Mouse (Mus musculus) adipocyte (in vitro differentiated cells): ENCODE measurements around the gene Ak7.

Experiments used
- DNase-seq: peaks from one replicate; pipeline ENCODE4 v3.0.0-alpha.2; 2016; ENCODE audit warnings: low spot score

Gene Ak7

DNA sequence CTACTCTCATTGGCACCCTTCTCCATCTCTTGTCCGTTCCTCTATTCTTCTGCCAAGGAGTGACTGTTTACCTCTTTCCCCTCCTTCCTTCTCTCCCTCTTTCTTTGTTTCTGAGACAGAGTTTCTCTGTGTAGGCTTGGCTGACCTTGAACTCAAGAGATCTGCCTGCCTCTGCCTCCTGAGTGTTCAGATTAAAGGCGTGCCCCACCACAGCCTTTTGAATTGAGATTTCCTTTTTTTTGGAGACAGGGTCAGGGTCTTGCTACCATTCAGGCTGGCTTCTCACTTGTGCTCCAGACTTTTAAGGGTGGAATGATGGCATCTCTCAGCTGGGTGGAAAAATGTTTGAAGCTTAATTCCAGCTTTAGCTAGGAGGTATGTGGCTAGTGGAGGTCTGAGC, 81.8 kb downstream of the Ak7 start:
- DNase-seq: no peak

DNA sequence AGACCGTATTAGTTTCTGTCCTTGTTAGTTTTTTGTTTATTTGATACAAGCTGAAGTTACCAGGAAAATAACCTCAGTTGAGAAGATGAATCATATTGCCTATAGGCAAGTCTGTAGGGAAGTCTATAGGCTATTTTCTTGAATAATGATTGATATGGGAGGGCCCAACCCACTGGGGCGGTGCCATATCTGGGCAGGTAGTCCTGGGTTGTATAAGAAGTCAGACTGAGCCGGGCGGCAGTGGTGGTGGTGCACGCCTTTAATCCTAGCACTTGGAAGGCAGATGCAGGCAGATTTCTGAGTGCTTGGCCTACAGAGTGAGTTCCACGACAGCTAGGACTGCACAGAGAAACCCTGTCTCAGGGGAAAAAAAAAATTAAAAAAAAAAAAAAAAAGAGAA, 84.1 kb downstream of the Ak7 start:
- DNase-seq: no peak

DNA sequence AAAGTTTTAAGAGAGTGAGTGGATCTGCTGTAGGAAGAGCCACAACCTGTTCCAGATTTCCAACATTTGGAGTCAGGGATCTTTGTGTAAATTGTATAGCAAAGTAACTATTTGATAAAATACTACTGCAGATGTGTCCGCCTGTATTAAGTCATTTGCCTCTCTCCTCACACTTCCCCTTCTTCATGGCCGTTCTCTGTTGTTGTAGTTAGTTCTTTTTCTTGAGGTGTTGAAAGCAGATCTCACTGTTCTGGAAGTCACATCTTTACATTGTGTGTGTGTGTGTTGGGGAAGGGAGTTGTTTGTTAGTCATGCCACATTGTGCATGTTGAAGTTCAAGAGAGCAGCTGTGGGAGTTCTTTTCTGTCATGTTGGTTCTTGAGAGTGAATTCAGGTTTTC, 89.1 kb downstream of the Ak7 start:
- DNase-seq: no peak

DNA sequence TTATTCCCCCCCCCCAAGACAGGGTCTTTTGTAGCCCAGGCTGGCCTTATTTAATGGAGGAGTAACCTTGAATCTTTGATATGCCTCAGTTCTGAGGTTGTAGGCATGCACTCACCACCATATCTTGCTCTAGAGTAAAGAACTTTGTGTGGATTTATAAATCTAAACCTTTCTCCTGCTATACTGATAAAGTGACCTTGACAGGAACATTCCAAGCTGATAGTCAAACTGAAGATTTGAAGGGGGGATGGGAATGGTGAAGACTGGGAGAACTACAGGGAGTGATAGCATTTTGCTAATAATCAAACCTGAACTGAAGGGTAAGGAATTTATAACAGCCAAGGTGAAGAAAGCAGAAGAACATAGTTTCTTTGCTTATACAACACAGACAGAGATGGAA, 92.2 kb downstream of the Ak7 start:
- DNase-seq: no peak

DNA sequence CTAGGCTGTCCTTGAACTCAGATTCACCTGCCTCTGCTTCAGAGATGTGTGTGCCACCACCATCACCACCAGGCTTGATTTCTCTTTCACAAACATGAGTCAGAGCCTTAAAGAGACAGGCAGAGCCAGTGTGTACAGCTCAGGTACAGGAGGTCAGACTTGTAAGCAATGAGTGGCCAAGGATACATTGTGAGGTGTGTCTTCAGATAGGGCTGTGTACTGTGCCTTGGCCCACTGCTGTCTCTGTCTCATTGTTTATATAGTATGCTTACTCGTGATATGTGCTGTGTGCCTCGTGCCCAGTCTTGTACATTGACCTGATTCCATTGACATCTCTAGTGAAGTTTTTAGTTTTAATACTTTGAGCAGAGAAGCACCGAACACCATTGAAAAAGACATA, 100.0 kb downstream of the Ak7 start:
- no peak for DNase-seq

DNA sequence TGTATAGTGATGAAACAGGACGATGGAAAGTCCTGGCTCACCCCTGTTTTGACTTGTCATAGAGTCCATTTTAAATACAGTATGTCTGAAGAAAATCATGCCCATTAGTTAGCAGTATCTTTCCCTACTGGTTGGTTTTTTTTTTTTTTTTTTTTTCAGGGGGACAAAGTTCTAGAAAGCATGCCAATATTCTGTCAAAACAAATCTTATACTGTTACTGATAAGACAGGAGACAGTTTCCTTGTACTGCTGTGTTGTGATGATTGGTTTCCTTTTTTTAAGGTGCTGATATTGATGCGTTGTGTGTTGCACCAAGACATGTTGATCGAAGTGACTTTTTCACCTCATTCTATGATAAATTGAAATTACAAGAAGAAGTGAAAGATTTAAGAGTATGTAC, 100.4 kb downstream of the Ak7 start:
- DNase-seq: no peak

DNA sequence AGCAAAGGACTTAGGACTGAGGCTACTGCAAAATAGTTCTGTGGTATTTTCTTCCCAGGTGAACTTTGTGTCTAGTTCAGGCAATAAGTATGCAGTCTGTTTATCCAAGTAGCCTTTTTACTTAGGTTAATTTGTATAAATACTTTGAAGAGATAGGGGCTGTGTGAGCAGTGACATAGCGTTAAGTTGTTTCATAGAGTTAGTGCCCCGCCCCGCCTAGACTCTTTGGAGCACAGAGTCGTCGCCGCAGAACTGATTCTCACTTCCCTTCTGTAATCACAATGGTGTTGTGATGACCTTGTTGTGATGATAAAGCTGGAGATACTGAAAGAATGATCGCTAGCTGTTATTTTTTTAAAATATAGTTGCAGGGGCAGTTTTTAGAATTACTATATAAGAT, 101.6 kb downstream of the Ak7 start:
- DNase-seq: no peak

DNA sequence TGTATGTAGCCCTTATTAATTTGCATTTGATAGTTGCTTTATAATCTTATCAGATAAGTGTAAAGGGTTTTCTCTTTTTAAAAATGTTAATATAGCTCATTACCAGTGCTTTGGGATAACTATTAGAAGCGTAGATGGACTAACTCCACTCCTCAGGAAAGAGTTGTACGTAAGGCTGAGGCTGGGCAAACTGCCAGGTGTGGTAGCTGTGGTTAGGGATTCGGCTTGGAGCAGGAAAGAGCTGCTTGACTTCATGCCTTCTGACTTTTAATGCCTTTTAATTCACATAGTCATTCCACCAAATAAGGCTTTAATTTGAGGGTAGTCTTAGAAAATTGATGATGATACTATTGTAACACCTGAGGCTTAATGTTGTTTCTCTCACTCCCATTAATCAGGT, 103.2 kb downstream of the Ak7 start:
- no peak for DNase-seq

DNA sequence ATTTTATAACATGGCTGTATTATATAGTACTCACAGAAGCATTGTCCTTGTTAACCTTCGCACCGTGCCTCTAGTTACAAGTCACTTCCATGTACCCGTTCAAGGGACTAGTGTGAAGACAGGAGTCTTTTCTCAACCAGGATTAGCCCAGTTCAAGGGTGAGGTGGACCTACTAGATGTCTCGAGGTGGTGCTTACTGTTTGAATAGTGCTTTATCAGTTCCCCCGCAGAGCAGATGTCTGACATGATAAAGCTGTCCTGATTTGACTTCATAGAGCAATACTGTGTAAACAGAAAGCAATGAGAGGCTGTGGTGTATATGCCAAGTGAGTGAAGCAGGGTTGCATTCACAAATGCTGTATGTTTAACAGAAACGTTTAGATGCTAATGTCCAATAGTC, 104.8 kb downstream of the Ak7 start:
- DNase-seq: no peak

DNA sequence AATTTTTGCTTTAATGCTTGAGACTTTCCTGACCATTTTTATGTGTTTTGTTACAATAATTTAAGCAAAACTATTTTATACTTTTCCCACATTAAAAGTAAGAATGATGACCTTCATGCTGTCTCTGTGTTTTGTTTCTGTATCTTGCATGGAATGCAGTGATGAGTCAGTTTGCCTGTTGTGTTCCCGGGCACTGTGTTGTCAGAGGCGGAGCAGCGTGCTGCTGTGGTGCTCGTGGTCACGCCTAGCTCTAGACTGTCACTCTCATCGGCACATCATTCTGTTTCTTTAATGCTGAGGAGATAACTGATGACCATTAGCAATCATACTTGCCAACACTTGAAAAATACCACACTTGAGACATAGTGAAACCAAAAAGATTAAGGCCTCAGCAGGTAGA, 108.2 kb downstream of the Ak7 start:
- no peak for DNase-seq

DNA sequence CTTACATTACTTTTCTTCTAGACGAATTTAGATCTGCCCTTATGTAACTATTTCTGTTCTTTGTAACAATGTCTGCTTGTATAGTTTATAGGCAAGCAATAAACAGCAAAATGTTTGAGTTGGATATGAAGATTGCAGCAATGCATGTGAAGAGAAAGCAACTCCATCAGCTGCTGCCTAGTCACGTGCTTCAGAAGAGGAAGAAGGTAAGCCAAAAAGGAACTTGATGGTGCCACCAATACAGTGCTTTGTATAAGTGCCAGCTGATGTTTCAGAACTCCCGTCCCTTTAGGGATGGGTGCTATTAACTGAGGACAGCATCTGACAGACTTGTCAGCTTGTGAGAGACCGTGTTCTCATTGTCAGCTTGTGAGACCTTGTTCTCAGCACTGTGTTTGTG, 117.7 kb downstream of the Ak7 start:
- DNase-seq: no peak

DNA sequence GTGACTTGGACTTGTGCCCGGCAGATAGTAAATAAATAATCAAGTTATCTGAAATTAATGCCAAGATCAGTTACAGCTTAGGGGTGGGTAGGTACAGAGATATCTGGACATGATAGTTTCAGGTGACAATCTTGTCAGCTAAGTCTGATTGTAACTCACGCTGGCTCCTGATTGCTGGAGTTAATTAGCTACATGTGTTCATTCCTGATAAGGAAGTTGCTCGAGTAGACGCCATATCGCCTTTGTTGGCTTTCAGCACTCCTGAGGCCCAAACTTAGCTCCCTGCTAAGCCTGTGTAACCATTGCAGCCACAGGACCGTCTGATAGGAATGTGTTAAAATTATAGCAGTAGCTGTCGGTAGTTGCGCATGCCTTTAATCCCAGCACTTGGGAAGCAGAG, 119.0 kb downstream of the Ak7 start:
- DNase-seq: no peak

DNA sequence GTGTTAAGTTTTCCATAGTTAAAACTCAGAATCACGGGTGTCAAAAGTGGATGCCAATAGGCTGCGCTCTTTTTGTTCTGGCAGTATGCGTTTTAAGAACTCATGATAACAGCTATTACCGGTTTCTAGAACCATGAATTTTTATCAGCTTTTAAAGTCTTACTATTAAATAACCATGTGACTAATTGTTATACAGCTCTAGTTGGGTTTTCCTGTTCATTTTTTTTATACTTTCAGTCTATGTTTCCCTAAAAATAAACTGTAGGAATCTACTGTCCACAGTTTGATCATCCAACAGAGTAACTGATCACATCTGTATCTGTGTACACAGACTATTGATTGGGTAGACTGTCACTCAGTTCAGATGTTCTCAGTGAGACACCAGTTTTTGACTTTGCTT, 119.5 kb downstream of the Ak7 start:
- no peak for DNase-seq
